Mouse (Mus musculus) MN1 (cell line): ENCODE measurements at regions not wholly inside any gene's neighbourhood (a gene's known extent, or its start where the extent isn't known, plus 50 kb on each side); places are given as distances from the start of the nearest gene placed in this dataset.

ENCODE experiments used
- DNase-seq: peaks from one replicate; pipeline ENCODE4 v3.0.0-alpha.2; 2016; ENCODE audit warnings: low spot score

DNA sequence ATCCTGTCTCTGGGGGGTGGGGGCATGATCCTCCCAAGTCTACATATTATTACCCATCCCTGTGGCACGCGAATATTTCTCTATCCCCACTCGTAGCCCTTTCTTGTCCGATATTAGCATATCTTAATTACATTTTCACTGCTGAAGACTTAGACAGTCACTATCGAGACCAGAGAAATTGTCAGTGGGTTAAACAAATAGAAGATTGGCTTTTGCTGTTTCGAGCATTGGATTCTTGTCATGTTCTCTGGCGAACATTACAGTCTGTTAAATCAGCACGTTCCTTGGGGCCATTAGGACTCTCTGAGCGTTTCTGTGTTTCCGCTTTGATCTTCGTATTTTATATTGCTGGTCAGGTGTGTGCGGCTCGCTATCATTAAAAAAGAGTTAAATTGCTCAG, 129.6 kb upstream of the Psmd7 start:
- DNase-seq, result no peak

DNA sequence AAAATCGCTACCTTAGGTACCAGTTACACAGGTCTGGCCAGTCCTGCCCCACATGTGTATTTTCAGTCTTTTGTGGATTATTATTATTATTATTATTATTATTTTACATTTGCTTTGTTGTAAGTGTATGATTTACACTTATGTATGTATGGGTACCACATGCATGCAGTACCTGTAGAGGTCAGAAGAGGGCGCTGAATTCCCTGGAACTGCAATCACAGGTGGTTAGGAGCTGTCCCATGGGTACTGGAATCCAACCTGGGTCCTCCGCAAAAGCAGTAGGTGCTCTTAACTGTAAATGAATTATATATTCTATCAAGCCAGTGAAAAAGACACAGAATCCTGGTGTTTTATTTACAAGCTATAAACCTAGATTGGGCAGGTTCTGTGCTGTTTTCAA, 131.4 kb upstream of the Psmd7 start:
- DNase-seq, result no peak

DNA sequence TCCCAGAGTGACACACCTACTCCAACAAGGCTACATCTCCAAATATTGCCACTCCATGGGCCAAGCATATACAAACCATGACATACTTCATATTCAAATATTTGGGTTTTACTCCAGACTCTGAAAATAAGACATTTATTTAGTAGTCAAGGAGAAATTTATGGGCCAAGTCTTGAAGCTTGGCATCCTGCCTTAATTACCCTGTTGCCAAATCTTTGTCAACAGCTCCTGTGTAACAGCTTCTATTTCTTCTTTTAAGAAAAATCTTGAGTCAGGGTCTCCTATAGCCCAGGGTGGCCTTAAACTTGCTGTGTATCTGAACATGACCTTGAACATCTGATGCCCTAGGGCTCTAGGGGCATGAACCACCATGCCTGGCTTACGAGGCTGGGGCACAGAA, 138.5 kb upstream of the Psmd7 start:
- DNase-seq, result no peak

DNA sequence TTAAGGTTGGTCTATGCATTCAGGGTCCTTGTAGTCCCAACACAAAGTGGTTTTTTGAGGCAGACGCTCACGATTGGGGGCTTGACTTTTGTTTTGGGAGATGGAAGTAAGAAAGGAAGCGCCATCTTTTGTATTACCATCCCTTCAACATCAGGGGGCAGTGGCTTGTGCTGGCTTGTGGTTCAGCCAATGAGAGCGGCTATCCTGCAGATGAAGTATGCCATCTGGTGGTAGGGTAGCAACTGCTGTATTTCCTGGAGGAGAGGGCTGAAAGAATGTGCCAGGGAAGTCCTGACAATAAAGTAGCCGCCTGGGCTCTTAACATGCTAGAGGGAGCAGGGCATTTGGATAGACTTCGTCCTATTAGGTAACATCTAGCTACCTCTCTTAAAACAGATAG, 139.0 kb upstream of the Psmd7 start:
- no peak for DNase-seq

DNA sequence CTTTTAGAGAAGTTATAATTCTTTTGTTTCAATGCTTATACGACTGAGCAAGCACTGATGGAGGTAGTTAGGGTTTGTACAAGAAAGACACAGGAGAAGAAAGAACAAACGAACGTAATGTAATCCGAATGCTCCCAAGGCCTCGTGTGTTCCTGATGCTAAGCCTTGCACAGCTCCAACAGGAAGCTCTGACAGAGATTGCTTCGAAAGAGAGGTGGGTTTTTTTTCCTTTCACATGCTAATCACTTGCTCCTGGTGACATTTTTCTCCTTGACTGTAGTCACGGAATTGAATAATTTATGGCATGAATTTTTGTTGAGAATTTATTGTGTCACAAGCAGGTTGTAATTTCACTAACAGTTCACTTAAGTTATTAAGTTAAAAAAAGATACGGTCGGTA, 150.8 kb upstream of the Psmd7 start:
- no peak for DNase-seq

DNA sequence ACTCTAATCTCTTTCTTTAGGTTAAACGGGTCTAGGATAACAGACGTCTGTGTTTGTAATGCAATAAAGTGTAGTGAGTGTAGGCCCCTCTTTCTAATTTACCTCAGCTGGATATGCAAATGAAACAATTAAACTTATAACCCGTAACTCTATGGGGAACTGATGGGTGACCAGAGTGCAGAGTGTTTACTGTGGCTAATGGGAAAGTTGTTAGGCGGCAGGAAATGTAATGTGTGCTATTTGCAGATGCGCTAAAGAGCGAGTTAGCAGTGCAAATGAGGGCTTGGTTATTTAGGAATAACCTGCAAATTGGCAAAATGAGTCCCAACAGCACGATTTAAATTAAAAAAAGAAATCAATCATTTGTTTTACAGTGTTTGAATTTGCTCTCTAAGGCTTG, 168.8 kb upstream of the Psmd7 start:
- no peak for DNase-seq

DNA sequence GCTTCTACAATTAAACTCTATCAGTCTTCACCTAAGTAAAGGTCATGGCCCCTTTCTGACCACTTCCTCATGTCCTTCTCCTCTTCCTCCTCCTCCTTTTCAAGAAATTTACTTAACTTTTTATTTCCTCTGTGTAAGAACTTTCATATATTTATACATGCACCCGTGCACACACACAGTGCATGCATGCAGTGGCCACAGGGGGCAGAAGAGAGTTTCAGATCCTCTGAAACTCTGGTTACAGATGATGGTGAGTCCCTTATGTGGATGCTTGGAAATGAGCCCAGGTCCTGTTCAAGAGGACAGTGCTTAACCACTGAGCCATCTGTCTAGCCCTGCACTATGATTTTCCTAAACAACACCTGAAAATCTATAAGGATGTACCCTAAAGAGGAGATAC, 170.4 kb upstream of the Psmd7 start:
- no peak for DNase-seq

DNA sequence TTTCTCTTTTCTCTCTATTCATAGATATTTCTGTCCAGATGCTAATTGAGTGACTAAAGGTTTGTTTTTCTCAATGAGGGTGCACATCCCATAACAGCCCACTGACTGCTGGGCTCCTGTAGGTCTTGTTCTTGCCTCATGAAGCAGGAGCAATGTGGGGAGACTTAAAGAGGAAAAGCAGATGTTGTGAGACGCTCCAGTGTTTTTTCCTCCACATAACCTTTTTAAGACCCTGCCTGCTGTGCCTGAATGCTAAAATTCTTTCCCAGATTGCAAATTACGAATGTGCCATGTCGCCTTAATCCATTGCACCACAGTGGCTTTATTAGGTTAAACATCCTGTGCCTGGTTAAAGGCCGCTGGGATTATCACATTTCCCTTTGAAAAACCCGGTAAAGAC, 165.5 kb upstream of the Zfhx3 start:
- peak; percentile 19 for DNase-seq

DNA sequence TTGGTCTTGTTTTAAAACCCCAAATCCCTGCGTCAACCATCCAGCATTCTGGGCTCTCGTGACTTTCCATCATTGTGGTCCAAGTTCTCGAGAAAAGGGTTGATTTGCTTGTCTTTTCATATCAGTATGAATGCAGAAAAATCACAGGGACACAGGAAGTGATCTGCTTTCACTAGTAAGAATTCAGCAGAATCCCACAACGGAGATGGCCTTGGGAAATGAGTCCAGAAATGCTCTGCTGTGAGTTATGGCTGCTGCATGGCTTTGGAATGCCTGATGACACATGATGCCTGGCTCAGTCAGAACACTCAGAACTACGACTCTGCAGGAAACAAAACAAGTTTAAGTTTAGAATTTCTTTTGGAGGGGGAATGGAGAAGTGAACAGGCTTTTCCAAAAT, 156.7 kb upstream of the Zfhx3 start:
- DNase-seq, result no peak

DNA sequence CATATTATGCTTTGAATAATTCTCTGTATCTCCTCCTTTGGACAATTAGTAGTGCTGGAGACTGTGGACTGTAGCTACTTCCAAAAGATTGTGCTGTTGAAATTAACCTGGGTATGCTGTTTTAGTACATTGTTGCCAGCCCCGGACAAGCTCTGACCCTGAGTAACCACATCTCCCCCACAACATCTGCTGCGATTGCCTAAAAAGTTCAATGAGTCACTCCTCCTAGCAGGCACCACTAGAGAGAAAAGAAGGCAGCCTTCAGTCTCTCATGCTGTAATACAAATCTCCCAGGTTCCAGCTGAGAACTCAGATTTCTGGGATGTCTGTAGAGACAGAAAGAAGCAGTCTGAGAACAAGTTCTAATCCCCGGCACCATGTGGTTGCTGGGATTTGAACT, 150.2 kb upstream of the Zfhx3 start:
- DNase-seq, result no peak

DNA sequence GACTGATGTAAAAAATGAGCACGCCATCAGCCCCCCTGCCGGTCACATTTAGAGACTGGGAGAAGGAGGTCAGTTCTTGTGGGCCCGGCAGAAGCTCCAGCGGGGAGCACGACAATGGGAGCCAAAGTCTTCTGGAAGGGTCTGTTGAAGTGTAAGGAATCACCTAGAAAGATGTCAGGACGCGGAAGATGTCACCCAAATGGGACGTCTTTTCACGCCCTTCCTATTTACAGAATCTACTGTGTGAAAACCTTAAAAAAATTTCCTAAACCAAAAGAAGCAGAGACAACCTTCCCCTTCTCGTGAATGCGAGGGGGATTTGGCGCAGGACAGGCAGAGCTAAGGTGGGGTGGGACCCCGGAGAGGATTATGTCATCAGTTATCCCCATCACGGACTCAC, 127.5 kb upstream of the Zfhx3 start:
- no peak for DNase-seq

DNA sequence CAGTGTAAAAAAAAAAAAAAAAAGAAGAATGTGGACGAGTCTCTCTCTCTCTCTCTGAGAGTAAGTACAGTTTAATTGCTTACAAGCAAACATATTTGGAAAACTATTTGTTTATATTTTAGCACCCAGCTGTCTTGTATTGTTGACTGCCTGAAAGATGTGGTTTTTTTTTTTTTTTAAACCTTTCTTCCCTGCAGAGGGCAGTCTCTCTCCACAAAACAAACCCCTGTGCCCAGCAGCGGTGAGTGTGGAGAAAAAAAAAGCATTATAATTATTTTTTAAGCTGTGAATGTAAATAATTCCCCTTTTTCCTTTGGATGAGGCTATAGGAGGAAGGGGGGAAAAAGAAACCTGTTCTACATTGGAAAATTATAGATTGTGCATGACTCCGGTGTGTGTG, 126.7 kb upstream of the Zfhx3 start:
- peak; percentile 56 for DNase-seq

DNA sequence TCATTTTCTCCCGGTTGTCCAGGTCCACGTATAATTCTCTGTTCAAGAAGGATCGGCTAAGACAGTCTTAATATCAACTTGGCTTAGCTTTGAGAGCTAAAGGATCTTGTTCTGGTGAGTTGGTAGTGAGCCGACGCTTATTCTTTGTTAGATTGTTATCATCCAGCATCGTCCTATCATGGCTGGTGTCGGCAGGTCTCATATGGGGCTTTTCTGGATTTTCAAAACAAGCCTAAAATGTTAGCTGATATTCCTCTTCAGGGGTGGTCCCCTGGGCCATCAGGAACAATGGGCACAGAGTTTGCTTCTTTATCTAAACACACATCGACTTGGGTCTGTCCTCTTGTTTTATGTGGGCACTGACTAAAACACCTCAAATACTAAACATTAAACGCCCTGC, 124.6 kb upstream of the Zfhx3 start:
- no peak for DNase-seq

DNA sequence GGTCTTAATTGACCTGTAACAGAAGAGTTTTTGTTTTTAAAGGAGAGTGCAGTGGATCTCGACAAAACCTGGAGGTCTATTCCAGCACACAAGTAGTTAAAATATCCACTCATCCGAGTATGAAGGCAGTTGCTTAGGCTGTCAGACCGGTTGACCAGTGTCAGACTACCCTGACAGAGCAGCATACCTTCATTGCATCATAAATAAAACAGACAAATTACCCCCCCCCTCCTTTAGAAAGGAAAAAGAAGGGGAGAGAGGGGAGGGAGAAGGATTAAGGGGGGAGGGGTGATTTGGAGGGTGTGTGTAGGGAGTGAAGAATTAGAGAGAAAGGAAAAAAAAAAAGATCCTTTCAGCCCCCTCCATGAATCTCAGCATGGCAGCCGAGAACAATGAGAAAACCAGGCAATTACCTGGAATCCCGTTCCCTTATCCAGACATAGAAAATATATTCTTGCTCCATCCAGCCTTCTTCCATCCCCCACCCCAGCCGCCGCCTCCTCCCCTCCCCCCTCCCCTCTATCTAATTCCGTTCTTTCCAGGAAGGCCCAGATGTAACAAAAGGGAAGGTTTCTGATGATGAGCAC, 122.2 kb upstream of the Zfhx3 start:
- DNase-seq, result no peak

DNA sequence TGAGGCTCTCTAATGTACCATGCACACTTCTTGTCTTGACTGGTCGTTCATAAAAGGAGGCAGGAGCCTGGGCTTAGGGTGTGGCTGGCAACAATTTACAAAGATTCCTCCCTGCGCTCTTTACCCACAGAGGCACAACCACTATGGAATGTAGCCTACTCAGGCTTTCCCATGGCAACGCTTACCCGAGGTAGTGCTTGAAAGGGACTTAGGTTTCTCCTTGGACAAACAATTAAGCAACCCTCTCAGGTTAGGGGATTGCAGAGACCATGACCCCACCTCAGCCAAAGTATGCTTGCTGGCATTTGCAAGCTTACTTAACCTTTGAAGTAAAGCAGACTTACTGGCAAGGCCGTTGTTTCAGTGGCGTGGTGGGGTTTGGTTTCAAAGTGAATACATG, 120.9 kb upstream of the Zfhx3 start:
- no peak for DNase-seq

DNA sequence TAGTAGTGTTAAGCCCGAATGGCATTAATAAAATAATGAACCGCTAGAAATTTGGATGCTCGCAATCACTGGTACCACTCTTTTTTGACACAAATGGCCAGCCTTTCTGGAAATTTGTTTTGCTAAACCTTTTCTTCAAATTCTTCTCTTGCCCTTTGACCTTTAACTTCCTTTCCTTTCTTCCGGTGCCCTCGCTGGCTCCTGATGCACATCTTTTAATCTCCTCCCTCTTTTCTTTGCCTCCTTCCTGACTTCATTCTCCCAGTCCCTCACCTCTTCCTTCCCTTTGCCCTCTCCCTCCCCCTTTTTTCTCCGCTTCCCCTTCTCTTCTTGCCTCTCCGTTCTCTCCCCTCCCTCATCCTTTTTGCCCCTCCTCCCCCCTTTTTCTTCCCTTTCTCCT, 118.3 kb upstream of the Zfhx3 start:
- DNase-seq, result no peak

DNA sequence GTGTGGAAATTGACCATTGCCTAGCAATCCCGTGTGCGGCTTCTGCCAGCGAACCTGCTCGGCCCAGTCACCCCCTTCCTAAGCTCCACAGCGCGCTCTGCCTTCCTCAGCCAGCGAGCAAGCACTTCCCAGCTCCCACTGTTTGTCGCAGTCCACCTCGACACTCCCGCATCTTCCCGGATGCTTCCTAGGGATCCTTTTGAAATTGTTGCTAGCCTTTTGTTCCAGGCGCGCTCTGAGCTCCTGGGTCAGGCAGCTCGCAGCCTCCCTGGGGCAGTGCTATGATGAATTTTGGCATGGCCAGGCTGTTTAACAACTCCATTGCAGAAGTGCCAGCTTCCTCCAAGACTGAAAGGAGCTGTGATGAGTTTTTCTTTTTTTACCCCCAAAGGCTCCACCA, 117.8 kb upstream of the Zfhx3 start:
- no peak for DNase-seq

DNA sequence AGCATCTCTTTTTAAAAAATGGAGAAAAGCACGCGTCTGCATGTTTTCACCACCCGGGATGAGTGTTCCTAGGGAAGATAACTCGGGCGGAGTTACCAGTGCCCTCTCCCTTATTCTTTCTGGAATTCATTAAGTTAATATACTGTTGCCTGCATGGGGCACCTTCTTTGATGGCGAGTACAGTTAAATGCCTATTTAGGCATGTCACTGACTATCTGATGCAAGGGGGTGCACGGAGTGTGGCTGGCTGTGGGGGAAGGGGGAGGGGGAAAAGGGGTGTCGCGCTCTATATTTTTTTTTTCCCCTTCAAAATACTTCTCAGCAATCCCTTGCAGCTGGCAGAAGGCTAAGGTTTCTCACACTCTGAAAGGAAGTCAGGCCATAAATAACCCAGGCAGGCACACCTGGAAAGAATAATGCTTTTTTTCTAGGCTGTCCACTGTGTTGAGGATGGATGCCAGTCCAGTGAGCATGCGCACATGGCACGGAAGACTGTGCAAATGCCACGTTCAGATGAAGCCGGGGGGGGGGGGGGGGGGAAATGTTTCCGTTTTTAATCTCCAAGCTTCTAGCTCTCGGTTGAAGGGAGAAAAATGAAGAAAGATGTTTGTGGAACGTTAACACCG, 114.8 kb upstream of the Zfhx3 start:
- DNase-seq, result no peak

DNA sequence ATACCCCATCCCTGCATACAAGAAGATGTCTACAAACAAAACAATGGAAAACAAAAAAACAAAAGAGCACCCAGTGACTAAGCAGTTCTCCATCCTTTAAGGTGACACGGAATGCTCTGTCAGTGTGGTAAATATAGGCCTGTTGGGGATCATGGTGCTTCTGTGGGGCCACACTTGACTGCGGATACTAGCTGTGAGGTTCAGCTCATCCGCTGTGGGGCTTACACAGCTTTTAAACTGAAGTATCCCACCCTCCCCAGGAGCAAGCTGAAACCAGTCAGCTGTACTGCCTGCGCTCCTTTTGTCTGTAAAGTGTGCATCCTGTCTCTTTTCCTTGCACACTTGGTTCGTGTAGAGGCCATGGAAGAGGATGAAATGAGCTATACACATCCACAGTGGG, 113.9 kb upstream of the Zfhx3 start:
- DNase-seq, result no peak

DNA sequence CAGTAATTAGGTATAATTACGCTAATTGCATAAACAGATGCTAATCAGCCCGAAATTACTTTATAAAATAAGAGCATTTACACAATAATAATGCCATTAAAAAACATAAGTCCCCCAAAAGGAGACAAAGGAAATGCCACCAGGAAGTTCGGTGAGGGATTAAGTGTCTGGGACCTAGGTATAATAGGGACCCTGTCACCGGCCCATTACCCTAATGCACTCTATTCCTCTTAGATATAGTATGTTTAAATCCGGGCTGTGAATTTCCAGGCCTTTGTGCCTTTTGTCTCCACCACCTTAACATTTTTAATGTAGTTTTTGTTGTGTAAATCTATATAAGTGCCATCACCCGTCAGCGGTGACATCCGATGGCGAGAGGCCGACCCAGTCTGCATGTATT, 109.0 kb upstream of the Zfhx3 start:
- no peak for DNase-seq

DNA sequence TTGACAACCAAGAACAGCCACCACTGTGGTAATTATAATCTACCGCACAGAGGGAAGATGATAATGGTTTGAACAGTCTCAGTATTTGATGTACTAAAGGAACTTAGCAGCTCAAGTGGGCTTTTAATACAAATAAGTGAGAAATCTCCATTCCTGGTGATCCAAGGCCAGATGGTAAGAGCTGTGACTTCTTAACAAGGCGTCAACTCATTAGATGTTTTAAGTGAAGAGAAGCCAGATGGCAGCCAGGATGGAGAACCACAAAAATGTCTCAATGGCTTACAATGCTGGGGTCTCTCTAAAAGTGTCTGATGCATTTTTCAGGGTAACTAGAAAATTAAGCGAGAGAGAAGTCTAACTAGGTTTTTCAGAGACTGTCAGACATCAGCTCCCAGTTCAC, 96.3 kb upstream of the Zfhx3 start:
- DNase-seq, result no peak

DNA sequence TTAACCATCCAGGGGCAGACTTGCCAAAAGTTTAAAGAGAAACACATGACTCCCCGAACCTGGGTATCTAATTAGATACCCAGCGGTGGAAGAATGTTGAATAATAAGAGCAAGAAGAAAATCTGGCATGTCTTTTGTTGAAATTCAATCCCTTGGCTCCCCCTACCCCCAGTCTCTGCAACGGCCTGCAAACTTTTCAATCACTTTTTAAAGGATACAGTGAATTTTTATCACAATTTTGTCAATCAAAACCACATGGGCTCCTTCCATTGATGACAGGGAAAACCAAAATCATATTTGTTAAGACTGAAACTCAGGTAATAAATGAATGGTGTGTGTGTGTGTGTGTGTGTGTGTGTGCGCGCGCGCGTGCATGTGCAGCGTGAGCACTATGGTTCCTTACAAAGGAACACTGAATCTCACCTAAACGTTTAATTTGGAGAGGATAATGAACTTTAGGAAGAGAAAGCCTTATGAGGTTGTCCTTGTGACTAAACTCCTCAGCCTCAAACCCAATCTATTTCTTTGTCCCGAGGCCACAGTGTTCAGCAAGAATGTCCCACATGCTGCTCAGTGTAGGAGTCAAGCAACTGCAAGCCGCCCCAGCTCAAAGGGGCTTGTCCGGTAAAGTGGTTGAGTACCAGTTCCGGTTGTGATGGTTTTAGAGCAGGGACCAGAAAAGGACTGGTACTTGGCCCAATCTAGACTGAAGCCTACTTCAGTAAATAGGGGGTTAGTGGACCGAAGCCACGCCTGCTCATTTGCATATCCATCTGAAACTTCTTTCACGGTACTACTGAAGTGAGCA, 91.0 kb upstream of the Zfhx3 start:
- DNase-seq, result no peak

DNA sequence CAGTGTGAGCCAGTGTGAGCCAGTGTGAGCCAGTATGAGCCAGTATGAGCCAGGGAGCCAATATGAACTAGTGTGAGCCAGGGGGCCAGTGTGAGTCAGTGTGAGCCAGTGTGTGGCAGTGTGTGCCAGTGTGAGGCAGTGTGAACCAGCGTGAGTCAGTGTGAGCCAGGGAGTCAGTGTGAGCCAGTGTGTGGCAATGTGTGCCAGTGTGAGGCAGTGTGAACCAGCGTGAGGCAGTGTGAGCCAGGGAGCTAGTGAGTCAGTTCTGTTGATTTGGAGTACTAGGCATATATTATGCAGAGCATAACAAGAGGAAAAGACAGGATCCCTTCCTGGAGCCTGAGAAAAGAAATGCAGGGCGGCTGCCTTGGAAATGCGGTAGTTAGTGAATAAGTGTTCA, 82.7 kb upstream of the Zfhx3 start:
- DNase-seq, result no peak

DNA sequence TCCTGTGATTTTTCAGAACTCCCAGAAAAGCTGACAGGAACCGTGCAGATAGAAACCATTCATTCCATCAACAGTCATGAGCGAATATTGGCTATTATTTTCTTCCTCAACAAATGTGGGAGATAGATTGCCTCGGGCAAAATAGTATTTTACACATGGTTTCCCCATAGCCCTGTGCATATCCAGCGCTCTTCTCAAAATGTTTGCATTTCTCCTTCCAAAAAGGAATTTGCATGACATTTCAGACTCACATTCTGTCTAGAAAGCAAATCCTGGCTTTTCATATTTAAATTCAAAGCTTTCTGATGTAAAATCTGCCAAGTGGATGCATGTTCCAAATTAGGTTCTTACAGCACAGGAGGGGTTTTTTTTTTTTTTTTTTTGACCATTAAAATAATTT, 82.2 kb upstream of the Zfhx3 start:
- no peak for DNase-seq
